Mouse (Mus musculus) forebrain, embryonic 14.5 days (tissue): ENCODE results near the gene Gm12216. TPM values are rescaled to one million over a fixed set of nuclear protein-coding genes. Genes with fewer than 3 reads are reported as not detected.

Source experiments
- ATAC-seq: fragments of 200-750 bp; cut with Nextera tagmentation; 2 replicates; pipeline ENCODE4 v1.8.0; 2017; ENCODE audit warnings: mild to moderate bottlenecking, moderate library complexity
- DNase-seq: peaks from one replicate; pipeline ENCODE4 v3.0.0-alpha.2; 2015; ENCODE audit warnings: low spot score
- H3K27ac ChIP-seq: fragments of 300-500 bp; sonication (generic); 2 replicates; pipeline ENCODE4 v1.5.1; 2014; ENCODE audit warnings: low read depth, mild to moderate bottlenecking, control low read depth, low read length, moderate library complexity
- H3K27me3 ChIP-seq: fragments of 300-500 bp; sonication (generic); replicated peaks from 2 replicates; pipeline ENCODE4 v1.6.1; 2014; ENCODE audit warnings: low read length, control low read depth, mixed read lengths; ENCODE audit not compliant: control insufficient read depth, insufficient read depth
- H3K36me3 ChIP-seq: fragments of 300-500 bp; sonication (generic); 2 replicates; pipeline ENCODE4 v1.6.1; 2014; ENCODE audit warnings: low read length, control low read depth; ENCODE audit not compliant: control insufficient read depth, insufficient read depth
- H3K4me1 ChIP-seq: fragments of 300-500 bp; sonication (generic); 2 replicates; pipeline ENCODE4 v1.6.1; 2014; ENCODE audit warnings: antibody characterized with exemption, low read length, control low read depth; ENCODE audit not compliant: control insufficient read depth, insufficient read depth
- H3K4me2 ChIP-seq: fragments of 300-500 bp; sonication (generic); 2 replicates; pipeline ENCODE4 v1.6.1; 2014; ENCODE audit warnings: mild to moderate bottlenecking, control low read depth, low read length
- H3K4me3 ChIP-seq: fragments of 300-500 bp; sonication (generic); 2 replicates; pipeline ENCODE4 v1.5.1; 2014; ENCODE audit warnings: low read depth, low read length, control low read depth
- H3K9ac ChIP-seq: fragments of 300-500 bp; sonication (generic); 2 replicates; pipeline ENCODE4 v1.6.1; 2014; ENCODE audit warnings: mild to moderate bottlenecking, low read length, control low read depth, moderate library complexity
- H3K9me3 ChIP-seq: fragments of 300-500 bp; sonication (generic); replicated peaks from 2 replicates; pipeline ENCODE4 v1.6.1; 2016; ENCODE audit warnings: low read length, control low read depth, mixed read lengths; ENCODE audit not compliant: control insufficient read depth
- WGBS: fragments of 180-500 bp; shearing (Covaris S2); extraction: QIAGEN DNeasy Blood & Tissue Kit; methylation state at CpG from one replicate; pipeline ENCODE4 v1.1.7; 2014; 5-methylcytosine and 5-hydroxymethylcytosine counted together
- polyA plus RNA-seq: library from polyadenylated mRNA; unstranded; fragments of >200 nt; fragmentation: Nextera tagmentation; extraction: Ambion mirVana; gene quantifications from 2 replicates; pipeline ENCODE4 v1.2.1, GENCODE M21; 2014

The Gm12216 gene
- polyA plus RNA-seq, 1 experiment from 2014 or later = not detected

DNA sequence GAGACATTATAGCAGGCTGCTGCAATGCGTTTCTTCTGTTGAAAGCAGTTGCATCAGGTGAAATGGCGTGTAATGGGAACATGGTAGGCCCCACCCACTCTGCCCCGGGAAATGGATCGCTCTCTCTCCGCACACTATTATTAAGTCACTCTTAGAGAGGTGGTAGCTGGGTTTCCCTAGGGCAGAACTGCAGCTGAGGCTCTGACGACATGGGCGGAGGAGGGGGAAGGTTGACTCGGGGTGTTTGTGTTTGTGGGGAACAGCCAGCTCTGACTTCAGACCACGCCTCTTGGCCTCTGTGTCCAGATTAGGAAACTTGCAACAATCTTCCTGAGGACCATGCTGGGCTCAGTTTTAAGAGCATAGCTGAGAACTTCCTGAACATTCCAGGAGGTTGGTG, 53.3 kb downstream of the Gm12216 start:
- H3K9ac ChIP-seq = no peak overlapping the region
- WGBS = 78% methylated on average over 9 of the region's 9 CpGs

GRCm38 (mm10) chr11:53804569-53805344, 54.3 kb downstream of the Gm12216 start:
- H3K27me3 ChIP-seq = no peaks in the 10 kb centered on the region
- H3K9ac ChIP-seq = no peak overlapping the region
- 85% methylated on average over 14 of the region's 14 CpGs for WGBS
- no peaks in the 10 kb centered on the region for H3K4me1 ChIP-seq
- no peak overlapping the region for H3K4me2 ChIP-seq
- no peak overlapping the region for H3K4me3 ChIP-seq
- ATAC-seq (no peak), DNase-seq (no peak)
- H3K9me3 ChIP-seq = no peaks in the 10 kb centered on the region
- no peak overlapping the region for H3K27ac ChIP-seq
- no peaks in the 10 kb centered on the region for H3K36me3 ChIP-seq

More for the DNA sequence above, 53.3 kb downstream of the Gm12216 start:
- H3K4me1 ChIP-seq = no peaks in the 10 kb centered on the region
- no peak for DNase-seq
- no peak for ATAC-seq
- no peak overlapping the region for H3K27ac ChIP-seq
- no peak overlapping the region for H3K4me3 ChIP-seq
- no peaks in the 10 kb centered on the region for H3K27me3 ChIP-seq
- H3K9me3 ChIP-seq = no peaks in the 10 kb centered on the region
- H3K36me3 ChIP-seq = no peaks in the 10 kb centered on the region
- no peak overlapping the region for H3K4me2 ChIP-seq

DNA sequence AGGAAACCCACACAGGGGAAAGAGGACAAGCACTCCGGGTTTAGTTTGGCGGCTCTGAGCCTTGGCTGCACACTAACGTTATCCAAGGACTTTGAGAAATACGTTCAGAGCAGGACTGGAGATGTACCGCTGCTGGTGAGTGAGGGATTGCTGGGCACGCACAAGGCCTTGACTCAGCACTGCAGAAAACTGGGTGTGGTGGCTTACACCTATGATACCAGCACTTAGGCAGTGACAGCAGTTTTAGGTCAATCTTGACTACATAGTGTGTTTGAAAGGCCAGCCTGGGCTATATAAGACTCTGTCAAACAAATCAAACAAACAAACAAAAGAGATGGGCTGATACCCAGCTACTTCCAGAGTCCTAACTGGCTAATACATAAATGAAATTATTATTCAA, 55.6 kb downstream of the Gm12216 start:
- no peak overlapping the region for H3K27ac ChIP-seq
- ATAC-seq (no peak), DNase-seq (no peak)
- no peaks in the 10 kb centered on the region for H3K36me3 ChIP-seq
- WGBS = 87% methylated on average over 6 of the region's 6 CpGs
- no peaks in the 10 kb centered on the region for H3K4me1 ChIP-seq
- no peaks in the 10 kb centered on the region for H3K9me3 ChIP-seq
- H3K4me3 ChIP-seq = no peak overlapping the region
- H3K4me2 ChIP-seq = no peak overlapping the region
- no peaks in the 10 kb centered on the region for H3K27me3 ChIP-seq
- H3K9ac ChIP-seq = no peak overlapping the region

- DNase-seq (no peak), ATAC-seq (no peak)
- Histone ChIP-seq H3K9me3 (no peaks in the 10 kb centered on the region), H3K27me3 (no peaks in the 10 kb centered on the region), H3K4me1 (no peaks in the 10 kb centered on the region), H3K4me3 (no peak overlapping the region), H3K9ac (no peak overlapping the region), H3K4me2 (no peak overlapping the region), H3K36me3 (no peaks in the 10 kb centered on the region), H3K27ac (no peak overlapping the region)
- 87% methylated on average over 12 of the region's 12 CpGs for WGBS
Measured at GRCm38 (mm10) chr11:53803093-53803492, 56.0 kb downstream of the Gm12216 start.

DNA sequence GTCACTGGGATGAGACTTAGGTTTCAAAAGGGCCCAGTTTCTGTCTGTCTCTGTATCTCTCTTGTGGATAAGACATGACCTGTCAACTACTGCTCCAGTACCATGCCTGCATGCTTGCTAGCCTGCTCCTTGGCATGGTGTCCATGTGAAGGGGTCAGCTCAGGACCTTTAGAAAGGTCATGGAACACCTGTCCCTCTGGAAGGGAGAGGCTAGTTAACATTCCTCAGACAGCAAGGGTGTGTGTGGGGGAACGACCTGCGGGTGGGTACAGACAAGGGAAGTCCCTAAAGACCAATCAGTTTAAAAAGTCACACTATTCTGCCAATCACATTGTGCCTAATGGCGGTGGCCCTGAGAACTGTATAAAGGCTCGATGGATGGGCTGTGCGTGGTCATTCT, 58.1 kb downstream of the Gm12216 start:
- Histone ChIP-seq H3K27me3 (no peaks in the 10 kb centered on the region), H3K9me3 (no peaks in the 10 kb centered on the region), H3K9ac (no peak overlapping the region), H3K4me1 (no peaks in the 10 kb centered on the region), H3K36me3 (no peaks in the 10 kb centered on the region), H3K4me2 (no peak overlapping the region), H3K27ac (no peak overlapping the region), H3K4me3 (no peak overlapping the region)
- DNase-seq (no peak), ATAC-seq (no peak)
- WGBS = 96% methylated on average over 5 of the region's 5 CpGs

DNA sequence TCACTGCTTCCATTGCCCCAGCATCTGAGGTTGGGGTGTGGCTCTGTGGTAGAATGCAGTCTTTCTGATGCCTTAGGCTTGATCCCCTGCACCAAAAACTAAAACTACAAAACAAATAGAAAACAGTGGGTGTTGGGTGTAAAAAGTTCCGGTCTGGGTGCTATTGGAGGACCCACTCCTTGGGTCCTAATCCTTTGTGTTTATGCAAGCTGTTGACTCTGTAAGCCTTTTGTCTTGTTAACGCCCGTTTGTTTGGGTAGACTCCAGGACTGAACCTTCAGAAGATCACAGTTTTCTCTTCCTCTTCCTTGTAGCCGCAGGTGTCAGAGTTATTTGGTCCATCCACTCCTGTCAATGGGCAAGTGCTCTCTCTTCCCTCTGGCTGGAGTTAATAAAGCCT, 59.0 kb downstream of the Gm12216 start:
- Histone ChIP-seq H3K27me3 (no peaks in the 10 kb centered on the region), H3K36me3 (no peaks in the 10 kb centered on the region), H3K27ac (no peak overlapping the region), H3K4me1 (no peaks in the 10 kb centered on the region), H3K9ac (no peak overlapping the region), H3K9me3 (no peaks in the 10 kb centered on the region), H3K4me3 (no peak overlapping the region), H3K4me2 (no peak overlapping the region)
- ATAC-seq (no peak), DNase-seq (no peak)
- 64% methylated on average over 4 of the region's 4 CpGs for WGBS

DNA sequence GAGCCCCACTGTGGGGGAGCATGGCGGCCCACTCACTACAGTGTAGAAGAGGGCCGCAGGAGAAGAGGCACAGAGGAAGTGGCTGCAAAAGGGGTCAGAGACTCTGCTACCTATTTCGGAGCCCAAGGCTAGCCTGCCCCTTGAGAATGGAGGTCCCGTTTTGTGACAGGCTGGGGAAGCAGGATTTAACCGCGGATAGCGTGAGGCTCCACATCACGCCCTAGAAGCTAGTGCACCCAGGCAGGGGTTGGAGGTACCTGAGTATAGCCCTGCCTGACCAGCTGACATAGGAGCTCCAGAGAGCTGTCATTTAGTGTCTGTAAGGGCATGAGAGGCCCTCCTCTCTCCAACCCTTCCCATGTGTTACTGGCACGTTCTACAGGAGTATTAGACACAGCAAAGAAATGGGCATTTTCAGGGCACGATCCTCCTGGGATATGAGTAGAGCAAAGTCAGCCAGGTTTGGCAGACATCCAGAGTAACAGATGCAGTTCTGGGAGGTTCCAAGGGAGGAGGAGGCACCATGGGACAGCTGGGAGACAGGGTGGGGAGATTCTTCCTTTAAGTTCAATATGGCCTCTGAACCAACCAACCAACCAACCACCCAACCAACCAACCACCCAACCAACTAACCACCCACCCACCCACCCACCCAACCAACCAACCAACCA, 60.9 kb downstream of the Gm12216 start:
- Histone ChIP-seq H3K9ac (no peak overlapping the region), H3K4me3 (no peak overlapping the region), H3K27me3 (no peaks in the 10 kb centered on the region), H3K4me1 (no peaks in the 10 kb centered on the region), H3K9me3 (no peaks in the 10 kb centered on the region), H3K27ac (no peak overlapping the region), H3K36me3 (no peaks in the 10 kb centered on the region), H3K4me2 (no peak overlapping the region)
- no peak for ATAC-seq
- no peak for DNase-seq
- 92% methylated on average over 10 of the region's 10 CpGs for WGBS

GRCm38 (mm10) chr11:53797386-53797920, 61.6 kb downstream of the Gm12216 start:
- WGBS = 57% methylated on average over 6 of the region's 6 CpGs
- H3K9ac ChIP-seq = no peak overlapping the region
- H3K27me3 ChIP-seq = no peaks in the 10 kb centered on the region
- no peaks in the 10 kb centered on the region for H3K4me1 ChIP-seq
- no peak for ATAC-seq
- DNase-seq = no peak
- H3K27ac ChIP-seq = no peak overlapping the region
- H3K36me3 ChIP-seq = no peaks in the 10 kb centered on the region
- no peaks in the 10 kb centered on the region for H3K9me3 ChIP-seq
- no peak overlapping the region for H3K4me2 ChIP-seq
- no peak overlapping the region for H3K4me3 ChIP-seq
